Mouse (Mus musculus): ENCODE measurements around the gene Il31ra.

Gene Il31ra

GRCm38 (mm10) chr13:112507691-112508090, 86.5 kb downstream of the Il31ra start:
- no peak for DNase-seq (ENCODE audit: low spot score in 2 of 2)

- DNase-seq (ENCODE audit: low spot score in 2 of 2) = no peak
Measured at GRCm38 (mm10) chr13:112506766-112507165, 87.4 kb downstream of the Il31ra start.

GRCm38 (mm10) chr13:112505436-112505835, 88.7 kb downstream of the Il31ra start:
- no peak for DNase-seq (ENCODE audit: low spot score in 2 of 2)

GRCm38 (mm10) chr13:112503846-112504245, 90.3 kb downstream of the Il31ra start:
- DNase-seq (ENCODE audit: low spot score in 2 of 2) = no peak

GRCm38 (mm10) chr13:112500466-112500865, 93.7 kb downstream of the Il31ra start:
- no peak for DNase-seq (ENCODE audit: low spot score in 2 of 2)

GRCm38 (mm10) chr13:112500027-112500426, 94.1 kb downstream of the Il31ra start:
- DNase-seq (ENCODE audit: low spot score in 2 of 2) = no peak

- DNase-seq (ENCODE audit: low spot score in 2 of 2) = no peak
Measured at GRCm38 (mm10) chr13:112494590-112494989, 99.6 kb downstream of the Il31ra start.

GRCm38 (mm10) chr13:112492285-112492678, 101.9 kb downstream of the Il31ra start:
- DNase-seq (ENCODE audit: low spot score in 2 of 2) = peak in 1 of 2 experiments; percentile 51

- peak in 1 of 2 experiments; percentile 51 for DNase-seq (ENCODE audit: low spot score in 2 of 2)
Measured at GRCm38 (mm10) chr13:112491636-112492284, 102.4 kb downstream of the Il31ra start.

- no peak for DNase-seq (ENCODE audit: low spot score in 2 of 2)
Measured at GRCm38 (mm10) chr13:112490036-112490435, 104.1 kb downstream of the Il31ra start.

GRCm38 (mm10) chr13:112486676-112487075, 107.5 kb downstream of the Il31ra start:
- DNase-seq (ENCODE audit: low spot score in 2 of 2) = no peak

GRCm38 (mm10) chr13:112486236-112486635, 107.9 kb downstream of the Il31ra start:
- DNase-seq (ENCODE audit: low spot score in 2 of 2) = no peak

- no peak for DNase-seq (ENCODE audit: low spot score in 2 of 2)
Measured at GRCm38 (mm10) chr13:112483015-112483414, 111.1 kb downstream of the Il31ra start.

GRCm38 (mm10) chr13:112482525-112482924, 111.6 kb downstream of the Il31ra start:
- DNase-seq (ENCODE audit: low spot score in 2 of 2) = no peak

- DNase-seq (ENCODE audit: low spot score in 2 of 2) = no peak
Measured at GRCm38 (mm10) chr13:112479926-112480325, 114.2 kb downstream of the Il31ra start.

- DNase-seq (ENCODE audit: low spot score in 2 of 2) = no peak
Measured at GRCm38 (mm10) chr13:112479032-112479431, 115.1 kb downstream of the Il31ra start.

- no peak for DNase-seq (ENCODE audit: low spot score in 2 of 2)
Measured at GRCm38 (mm10) chr13:112473757-112474755, 120.1 kb downstream of the Il31ra start.

- no peak for DNase-seq (ENCODE audit: low spot score in 2 of 2)
Measured at GRCm38 (mm10) chr13:112472401-112473023, 121.6 kb downstream of the Il31ra start.

GRCm38 (mm10) chr13:112471201-112471600, 123.0 kb downstream of the Il31ra start:
- no peak for DNase-seq (ENCODE audit: low spot score in 2 of 2)
